Mouse (Mus musculus): Measurements from ENCODE around the gene Fam13c. TPM values are rescaled to one million over a fixed set of nuclear protein-coding genes. Genes with fewer than 3 reads are reported as not detected.

Gene Fam13c
- total RNA-seq, 2 experiments from 2014 or later, result 4.6 to 6.3 TPM

DNA sequence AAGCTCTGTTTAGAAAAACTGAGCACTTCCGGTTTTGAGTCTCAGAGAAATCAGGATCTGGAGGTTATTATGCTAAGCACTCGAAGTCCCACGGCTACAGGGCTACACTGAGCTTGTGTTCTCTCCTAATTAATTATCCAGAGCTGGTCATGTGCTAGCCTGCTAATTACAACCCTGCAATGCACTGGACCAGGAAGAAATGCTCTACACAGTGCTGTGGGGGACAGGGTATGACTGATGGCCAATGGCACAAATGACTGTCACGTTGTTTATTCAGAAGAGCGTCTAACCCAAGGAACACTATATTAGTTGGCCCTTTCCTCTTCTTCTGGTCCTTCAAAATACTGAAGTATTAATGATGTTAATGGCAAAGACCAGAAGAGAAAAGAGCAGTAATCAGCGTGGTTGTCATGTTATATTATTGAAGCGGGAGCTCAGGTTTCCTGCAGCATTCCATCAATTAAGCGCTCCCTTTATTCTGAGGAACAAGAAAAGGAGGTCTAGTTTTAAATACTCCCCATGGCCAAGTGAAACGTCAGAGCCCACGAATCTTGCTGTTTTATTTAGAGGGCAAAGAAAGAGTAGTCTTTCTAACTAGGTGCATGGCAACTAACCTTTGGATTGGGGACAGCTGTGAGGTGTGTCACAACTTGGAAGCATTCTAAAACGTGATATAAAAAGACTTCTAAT lies 18.4 kb downstream of the Fam13c start:
- no peak for DNase-seq (ENCODE audit: low spot score)

- no peak for DNase-seq (ENCODE audit: low spot score)
These were observed 25.4 kb downstream of the Fam13c start for GRCm38 (mm10) chr10:70465638-70466037.

- DNase-seq (ENCODE audit: low spot score), result no peak
These were observed 30.6 kb downstream of the Fam13c start for GRCm38 (mm10) chr10:70470836-70471235.

GRCm38 (mm10) chr10:70477741-70478145 lies 37.5 kb downstream of the Fam13c start:
- DNase-seq (ENCODE audit: low spot score), result peak; percentile 85

GRCm38 (mm10) chr10:70483736-70484135 lies 43.5 kb downstream of the Fam13c start:
- DNase-seq (ENCODE audit: low spot score), result peak; percentile 24

DNA sequence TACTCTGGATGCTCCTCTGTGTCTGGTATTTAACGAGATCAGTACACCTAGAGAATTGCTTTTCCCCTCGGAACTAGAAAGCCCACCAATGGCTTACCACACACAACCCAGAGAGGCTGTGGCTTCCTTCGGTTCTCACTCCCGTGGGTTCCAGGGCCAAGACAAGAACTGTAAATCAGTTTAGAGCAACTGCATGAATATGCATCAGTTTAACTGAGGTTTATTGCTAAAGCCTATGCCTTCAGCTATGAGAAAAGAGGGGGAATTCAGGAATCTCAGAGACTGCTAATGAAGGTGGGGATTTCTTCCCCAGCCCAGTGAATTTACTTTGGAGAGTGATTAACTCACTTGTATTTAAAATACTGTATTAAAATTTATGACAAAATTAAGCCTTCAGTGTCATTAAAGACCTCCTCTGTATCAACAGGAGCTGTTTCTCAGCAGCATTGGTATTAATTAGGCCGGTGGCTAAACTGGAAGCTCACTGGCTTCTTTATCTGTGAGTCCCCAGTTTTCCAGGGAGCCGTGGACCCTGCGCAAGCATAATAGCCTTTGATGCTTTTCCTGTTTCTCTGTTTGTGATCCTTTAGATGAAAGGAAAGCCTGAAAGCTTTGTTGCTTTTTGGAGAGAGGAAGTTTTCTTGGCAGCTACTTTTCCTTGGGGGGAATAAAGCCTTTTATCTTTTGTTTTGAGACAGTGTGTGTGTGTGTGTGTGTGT lies 44.4 kb downstream of the Fam13c start:
- no peak for DNase-seq (ENCODE audit: low spot score)

DNA sequence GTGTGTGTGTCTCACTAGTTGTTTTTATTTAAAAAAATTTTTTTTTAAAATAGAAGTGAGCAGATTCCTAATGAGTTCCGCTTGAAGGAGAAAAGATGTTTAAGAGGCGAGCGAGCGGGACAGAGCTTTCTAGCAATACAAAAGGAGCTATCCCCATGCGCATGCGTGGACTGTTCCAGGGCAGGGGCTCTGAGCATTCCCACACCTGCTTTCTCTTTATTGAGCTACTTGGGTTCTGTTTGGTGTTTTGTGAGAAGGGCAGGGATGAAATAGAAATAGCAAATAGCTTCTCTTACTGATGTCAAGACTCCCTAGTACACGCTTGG lies 45.0 kb downstream of the Fam13c start:
- DNase-seq (ENCODE audit: low spot score), result no peak

DNA sequence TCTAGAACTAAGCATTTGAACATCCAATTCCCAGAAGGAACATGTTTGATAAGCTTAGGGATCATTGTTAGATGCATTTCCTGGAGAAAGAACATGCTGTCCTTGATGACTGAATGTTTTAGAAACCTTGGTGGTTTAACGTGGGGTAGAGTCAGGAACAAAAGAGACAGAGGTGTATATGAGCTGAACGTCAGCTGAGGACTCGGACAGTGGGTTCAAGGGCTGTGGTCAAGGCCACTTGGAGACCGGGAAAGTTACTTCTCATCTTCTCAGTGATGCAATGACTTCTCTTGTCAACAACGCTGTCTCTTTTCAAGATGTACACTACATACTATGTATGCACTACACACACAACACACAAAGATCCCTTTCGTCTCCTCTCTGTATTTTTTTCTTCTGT lies 46.4 kb downstream of the Fam13c start:
- no peak for DNase-seq (ENCODE audit: low spot score)

GRCm38 (mm10) chr10:70493891-70494290 lies 53.6 kb downstream of the Fam13c start:
- DNase-seq (ENCODE audit: low spot score), result no peak

- peak; percentile 47 for DNase-seq (ENCODE audit: low spot score)
These were observed 54.2 kb downstream of the Fam13c start for GRCm38 (mm10) chr10:70494441-70494840.

GRCm38 (mm10) chr10:70495106-70496104 lies 55.1 kb downstream of the Fam13c start:
- DNase-seq (ENCODE audit: low spot score), result no peak

DNA sequence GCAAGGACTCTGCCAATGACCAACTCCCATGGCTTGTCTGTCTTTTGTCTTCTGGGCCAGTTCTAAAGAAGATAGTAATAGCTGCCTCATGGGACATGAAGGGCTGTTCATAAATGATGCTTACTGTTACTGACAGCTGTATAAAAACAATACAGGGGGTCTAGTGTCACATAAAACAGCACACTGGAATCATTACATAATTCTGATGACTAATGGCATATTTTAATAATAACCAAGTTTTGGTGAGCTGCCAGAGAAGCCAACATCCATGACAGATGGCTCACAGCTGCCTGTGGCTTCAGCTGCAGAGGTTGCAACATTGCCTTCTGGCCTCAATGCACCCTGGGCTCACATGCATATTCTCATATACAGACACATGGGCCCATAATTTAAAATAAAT lies 56.7 kb downstream of the Fam13c start:
- peak; percentile 75 for DNase-seq (ENCODE audit: low spot score)

GRCm38 (mm10) chr10:70498328-70498727 lies 58.0 kb downstream of the Fam13c start:
- DNase-seq (ENCODE audit: low spot score), result no peak

DNA sequence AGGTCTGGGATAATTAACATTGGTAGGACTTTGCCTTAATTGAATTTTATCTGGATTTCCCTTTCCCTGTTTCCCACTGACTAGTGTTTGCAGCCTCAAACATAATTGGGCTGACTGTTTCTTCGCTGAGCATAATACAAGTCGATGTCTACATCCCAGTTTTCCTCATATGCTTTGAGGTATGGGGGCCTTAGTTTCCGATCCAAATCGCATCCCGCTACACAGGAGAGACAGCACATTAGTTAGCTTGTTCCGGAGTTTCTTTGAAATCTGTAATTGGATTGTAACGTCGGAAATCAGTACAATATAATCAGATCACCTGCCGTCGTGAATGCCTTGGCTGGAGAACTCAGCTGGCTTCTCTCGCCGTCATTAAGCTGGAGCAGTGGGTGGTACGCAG lies 59.0 kb downstream of the Fam13c start:
- no peak for DNase-seq (ENCODE audit: low spot score)

DNA sequence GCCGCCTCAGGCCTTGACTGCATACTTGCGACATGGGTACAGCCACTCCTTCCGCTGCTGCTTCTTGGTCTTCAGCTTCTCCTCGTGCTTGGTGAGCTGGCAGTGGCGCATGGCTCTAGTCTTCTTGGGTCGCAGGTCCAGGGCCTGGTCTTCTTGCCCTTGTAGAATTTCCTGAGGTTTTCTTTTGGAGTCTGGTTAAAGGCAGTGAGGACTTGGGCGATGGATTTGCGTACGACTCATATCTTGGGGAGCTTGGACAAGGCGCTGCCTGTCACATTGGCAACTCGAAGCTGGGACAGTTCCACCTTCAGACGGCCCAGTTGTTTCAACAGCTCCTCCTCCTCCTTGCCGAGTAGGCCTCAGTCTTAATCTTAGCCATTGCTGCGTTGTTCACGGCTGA lies 64.6 kb downstream of the Fam13c start:
- no peak for DNase-seq (ENCODE audit: low spot score)

GRCm38 (mm10) chr10:70505395-70505794 lies 65.1 kb downstream of the Fam13c start:
- DNase-seq (ENCODE audit: low spot score), result no peak

DNA sequence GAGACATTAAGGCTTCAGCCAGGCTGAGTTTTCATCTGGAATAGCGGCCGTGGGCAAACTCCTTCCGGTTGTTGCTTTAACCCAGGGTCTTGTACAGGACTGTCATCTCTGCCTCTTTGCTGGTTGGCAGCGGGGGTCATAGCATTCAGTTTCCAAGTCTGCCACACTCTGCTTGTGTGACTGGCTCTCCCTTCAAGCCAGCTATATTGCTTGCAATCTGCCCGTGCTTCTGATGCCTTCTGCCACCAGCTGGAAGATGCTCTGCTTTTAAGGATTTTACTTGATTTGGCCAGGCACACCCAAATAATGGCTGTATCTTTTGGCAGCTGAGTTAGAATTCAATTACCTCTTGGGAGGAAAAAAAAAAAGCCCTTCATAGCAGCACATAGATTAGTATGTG lies 65.6 kb downstream of the Fam13c start:
- no peak for DNase-seq (ENCODE audit: low spot score)

DNA sequence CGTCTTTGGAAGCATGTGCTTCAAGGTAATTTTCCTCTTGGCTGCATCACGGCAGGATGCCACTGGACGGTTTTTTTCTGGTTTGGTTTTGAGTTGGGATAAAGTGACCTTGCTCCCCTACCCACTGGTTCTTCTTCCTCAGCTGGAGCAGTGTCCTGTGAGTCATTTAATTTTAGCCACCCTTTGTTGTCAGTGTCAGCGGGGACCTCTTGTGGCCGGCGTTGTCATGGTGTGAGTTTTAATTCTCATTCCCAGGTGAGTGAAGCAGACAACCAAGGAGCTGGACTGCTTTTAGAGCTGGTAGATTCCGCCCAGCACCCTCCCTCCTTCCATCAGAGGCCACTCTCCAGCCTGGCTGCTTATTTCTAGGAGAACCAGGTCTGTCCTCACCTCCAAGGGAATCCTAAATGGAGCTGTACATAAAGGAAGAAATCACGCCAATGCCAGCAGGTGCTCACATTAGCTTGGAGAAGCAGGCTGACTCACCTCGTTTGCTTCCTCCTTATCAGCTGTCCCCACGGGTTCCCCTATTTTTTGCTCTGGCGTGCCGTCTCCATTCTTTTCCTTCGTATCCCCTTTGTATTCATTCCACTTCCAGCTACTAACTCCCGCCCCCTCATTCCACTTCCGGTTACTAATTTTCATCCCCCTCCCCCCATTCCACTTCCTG lies 66.4 kb downstream of the Fam13c start:
- no peak for DNase-seq (ENCODE audit: low spot score)

- no peak for DNase-seq (ENCODE audit: low spot score)
These were observed 67.6 kb downstream of the Fam13c start for GRCm38 (mm10) chr10:70507880-70508279.

- no peak for DNase-seq (ENCODE audit: low spot score)
These were observed 74.6 kb downstream of the Fam13c start for GRCm38 (mm10) chr10:70514848-70515247.

- no peak for DNase-seq (ENCODE audit: low spot score)
These were observed 76.4 kb downstream of the Fam13c start for GRCm38 (mm10) chr10:70516661-70517060.

Data from gastrocnemius, adult 18-20 months (tissue).